Mouse (Mus musculus) kidney, embryonic 16.5 days (tissue): Measurements from ENCODE around the gene Adamts7. TPM values are rescaled to one million over a fixed set of nuclear protein-coding genes. Genes with fewer than 3 reads are reported as not detected.

ENCODE experiments used
- ATAC-seq: fragments of 200-750 bp; cut with Nextera tagmentation; 2 replicates; pipeline ENCODE4 v1.8.0; 2017; ENCODE audit warnings: moderate TSS enrichment; ENCODE audit not compliant: low FRiP score, low TSS enrichment
- H3K27ac ChIP-seq: fragments of 300-500 bp; sonication (generic); 2 replicates; pipeline ENCODE4 v1.5.1; 2014; ENCODE audit warnings: low read length
- H3K27me3 ChIP-seq: fragments of 300-500 bp; sonication (generic); 2 replicates; pipeline ENCODE4 v1.6.1; 2014; ENCODE audit warnings: low read length, control low read depth, mixed read lengths; ENCODE audit not compliant: insufficient read depth
- H3K36me3 ChIP-seq: fragments of 300-500 bp; sonication (generic); 2 replicates; pipeline ENCODE4 v1.6.1; 2014; ENCODE audit warnings: low read length, control low read depth, mixed read lengths; ENCODE audit not compliant: insufficient read depth
- H3K4me1 ChIP-seq: fragments of 300-500 bp; sonication (generic); 2 replicates; pipeline ENCODE4 v1.6.1; 2014; ENCODE audit warnings: low read length, control low read depth, mixed read lengths; ENCODE audit not compliant: insufficient read depth
- H3K4me2 ChIP-seq: fragments of 300-500 bp; sonication (generic); replicated peaks from 2 replicates; pipeline ENCODE4 v1.6.1; 2014; ENCODE audit warnings: low read depth, low read length
- H3K4me3 ChIP-seq: fragments of 300-500 bp; sonication (generic); 2 replicates; pipeline ENCODE4 v1.5.1; 2014; ENCODE audit warnings: mild to moderate bottlenecking, low read length
- H3K9ac ChIP-seq: fragments of 300-500 bp; sonication (generic); replicated peaks from 2 replicates; pipeline ENCODE4 v1.6.1; 2014; ENCODE audit warnings: low read length
- H3K9me3 ChIP-seq: fragments of 300-500 bp; sonication (generic); 2 replicates; pipeline ENCODE4 v1.6.1; 2016; ENCODE audit warnings: low read length, control low read depth
- WGBS: fragments of 180-500 bp; shearing (Covaris S2); extraction: QIAGEN DNeasy Blood & Tissue Kit; methylation state at CpG from one replicate; pipeline ENCODE4 v1.1.7; 2014; 5-methylcytosine and 5-hydroxymethylcytosine counted together
- polyA plus RNA-seq: library from polyadenylated mRNA; unstranded; fragments of >200 nt; fragmentation: Nextera tagmentation; extraction: Ambion mirVana; gene quantifications from 2 replicates; pipeline ENCODE4 v1.2.1, GENCODE M21; 2015

The Adamts7 gene
- polyA plus RNA-seq, 1 experiment from 2014 or later: 17.5 TPM

- Histone ChIP-seq H3K4me3 (no peak overlapping the region), H3K9me3 (no peaks in the 10 kb centered on the region), H3K27me3 (no peaks in the 10 kb centered on the region), H3K27ac (no peak overlapping the region), H3K9ac (no peak overlapping the region), H3K36me3 (no peaks in the 10 kb centered on the region), H3K4me2 (no peak overlapping the region), H3K4me1 (no peaks in the 10 kb centered on the region)
- no peak for ATAC-seq
- 61% methylated on average over 2 of the region's 2 CpGs for WGBS
Observed at GRCm38 (mm10) chr9:90145788-90146187, 17.1 kb upstream of the Adamts7 start.

GRCm38 (mm10) chr9:90146869-90147268, 16.0 kb upstream of the Adamts7 start:
- H3K36me3 ChIP-seq: no peaks in the 10 kb centered on the region
- H3K4me1 ChIP-seq: no peaks in the 10 kb centered on the region
- no peak overlapping the region for H3K9ac ChIP-seq
- H3K4me3 ChIP-seq: no peak overlapping the region
- no peak overlapping the region for H3K4me2 ChIP-seq
- no peak for ATAC-seq
- H3K27ac ChIP-seq: no peak overlapping the region
- H3K9me3 ChIP-seq: no peaks in the 10 kb centered on the region
- H3K27me3 ChIP-seq: no peaks in the 10 kb centered on the region
- 73% methylated on average over 5 of the region's 5 CpGs for WGBS

GRCm38 (mm10) chr9:90162243-90162925, 485 bp upstream of the Adamts7 start:
- H3K36me3 ChIP-seq: no peaks in the 10 kb centered on the region
- peak overlapping the region; percentile 63 for H3K4me2 ChIP-seq
- ATAC-seq: peak; percentile 94
- H3K9me3 ChIP-seq: no peaks in the 10 kb centered on the region
- peak overlapping the region; percentile 51 for H3K9ac ChIP-seq
- H3K27ac ChIP-seq: 0 out of 2 replicates have a peak overlapping the region, but pooled peaks have one; percentile 41
- H3K4me1 ChIP-seq: peaks cover 10% of the 10 kb centered on the region; the same call in 1 of the 2 replicates
- H3K4me3 ChIP-seq: peak overlapping the region; percentile 52
- H3K27me3 ChIP-seq: no peaks in the 10 kb centered on the region
- WGBS: 14% methylated on average over 19 of the region's 29 CpGs

GRCm38 (mm10) chr9:90163749-90164095, 853 bp downstream of the Adamts7 start:
- Histone ChIP-seq H3K27me3 (no peaks in the 10 kb centered on the region), H3K9me3 (no peaks in the 10 kb centered on the region), H3K4me2 (peak overlapping the region; percentile 63), H3K9ac (peak overlapping the region; percentile 51), H3K36me3 (no peaks in the 10 kb centered on the region), H3K27ac (0 out of 2 replicates have a peak overlapping the region, but pooled peaks have one; percentile 6), H3K4me3 (peak overlapping the region; percentile 52), H3K4me1 (peaks cover 10% of the 10 kb centered on the region; the same call in 1 of the 2 replicates)
- 0% methylated on average over 18 of the region's 18 CpGs for WGBS
- ATAC-seq: peak; percentile 62

- 63% methylated on average over 4 of the region's 4 CpGs for WGBS
- Histone ChIP-seq H3K27me3 (no peaks in the 10 kb centered on the region), H3K4me2 (peak overlapping the region; percentile 63), H3K4me1 (peaks cover 10% of the 10 kb centered on the region; the same call in 1 of the 2 replicates), H3K4me3 (no peak overlapping the region), H3K9me3 (no peaks in the 10 kb centered on the region), H3K36me3 (no peaks in the 10 kb centered on the region), H3K27ac (no peak overlapping the region), H3K9ac (no peak overlapping the region)
- ATAC-seq: no peak
Observed at GRCm38 (mm10) chr9:90164670-90165453, 2.0 kb downstream of the Adamts7 start.

GRCm38 (mm10) chr9:90165590-90165989, 2.7 kb downstream of the Adamts7 start:
- 84% methylated on average over 4 of the region's 4 CpGs for WGBS
- Histone ChIP-seq H3K4me2 (no peak overlapping the region), H3K4me3 (no peak overlapping the region), H3K9me3 (no peaks in the 10 kb centered on the region), H3K27me3 (no peaks in the 10 kb centered on the region), H3K27ac (no peak overlapping the region), H3K4me1 (peaks cover 10% of the 10 kb centered on the region; the same call in 1 of the 2 replicates), H3K36me3 (no peaks in the 10 kb centered on the region), H3K9ac (no peak overlapping the region)
- no peak for ATAC-seq

GRCm38 (mm10) chr9:90166615-90167014, 3.7 kb downstream of the Adamts7 start:
- no peak for ATAC-seq
- Histone ChIP-seq H3K27ac (no peak overlapping the region), H3K9me3 (no peaks in the 10 kb centered on the region), H3K4me1 (peaks cover 10% of the 10 kb centered on the region; the same call in 1 of the 2 replicates), H3K27me3 (no peaks in the 10 kb centered on the region), H3K36me3 (0 out of 2 replicates have a peak, but pooled peaks cover under 1% of the 10 kb centered on the region), H3K4me3 (no peak overlapping the region), H3K4me2 (no peak overlapping the region), H3K9ac (no peak overlapping the region)
- 61% methylated on average over 5 of the region's 5 CpGs for WGBS

- no peaks in the 10 kb centered on the region for H3K4me1 ChIP-seq
- no peak for ATAC-seq
- no peak overlapping the region for H3K27ac ChIP-seq
- H3K4me3 ChIP-seq: no peak overlapping the region
- no peaks in the 10 kb centered on the region for H3K9me3 ChIP-seq
- no peak overlapping the region for H3K9ac ChIP-seq
- no peak overlapping the region for H3K4me2 ChIP-seq
- no peaks in the 10 kb centered on the region for H3K27me3 ChIP-seq
- H3K36me3 ChIP-seq: 0 out of 2 replicates have a peak, but pooled peaks cover 15% of the 10 kb centered on the region
- 51% methylated on average over 4 of the region's 4 CpGs for WGBS
Observed at GRCm38 (mm10) chr9:90169965-90170364, 7.1 kb downstream of the Adamts7 start.

- no peak overlapping the region for H3K4me2 ChIP-seq
- H3K27ac ChIP-seq: no peak overlapping the region
- no peak overlapping the region for H3K9ac ChIP-seq
- H3K27me3 ChIP-seq: no peaks in the 10 kb centered on the region
- 96% methylated on average over 19 of the region's 19 CpGs for WGBS
- no peaks in the 10 kb centered on the region for H3K4me1 ChIP-seq
- no peak overlapping the region for H3K4me3 ChIP-seq
- no peaks in the 10 kb centered on the region for H3K9me3 ChIP-seq
- H3K36me3 ChIP-seq: peaks cover 17% of the 10 kb centered on the region; the same call in 1 of the 2 replicates
- no peak for ATAC-seq
Observed at GRCm38 (mm10) chr9:90171421-90171820, 8.6 kb downstream of the Adamts7 start.
